Mouse (Mus musculus): ENCODE results near the gene Zp2. TPM values are rescaled to one million over a fixed set of nuclear protein-coding genes. Genes with fewer than 3 reads are reported as not detected.

The Zp2 gene
- polyA plus RNA-seq (2014; fragmentation: Nextera tagmentation; extraction: Ambion mirVana) = not detected in 2 replicates

- Histone ChIP-seq H3K9me3 (ENCODE audit: control insufficient read depth, low read length) (no peaks in the 10 kb centered on the region), H3K4me2 (ENCODE audit: low read depth, low read length, severe bottlenecking) (no peak within 1 kb of the TSS), H3K9ac (ENCODE audit: low read length) (no peak within 1 kb of the TSS), H3K4me1 (replicated peaks; ENCODE audit: control insufficient read depth, insufficient read depth, low read length) (no peaks in the 10 kb centered on the region), H3K36me3 (ENCODE audit: control insufficient read depth, insufficient read depth, low read length) (no peaks in the 10 kb centered on the region), H3K27me3 (ENCODE audit: control insufficient read depth, insufficient read depth, low read length) (no peaks in the 10 kb centered on the region), H3K27ac (ENCODE audit: low read depth, low read length) (no peak within 1 kb of the TSS), H3K4me3 (ENCODE audit: low read depth, low read length) (no peak within 1 kb of the TSS)
- 79% methylated on average over 9 of the region's 9 CpGs for WGBS
- DNase-seq (ENCODE audit: low spot score) (no peak), ATAC-seq (replicated peaks; ENCODE audit: low FRiP score) (no peak)
Observed at GRCm38 (mm10) chr7:120145191-120145590, at the start of gene Zp2. Gene Zp2 (minus strand): TSS chr7:120145291.

GRCm38 (mm10) chr7:120192816-120193215 is 47.7 kb upstream of the Zp2 start:
- DNase-seq (ENCODE audit: low spot score) (no peak), ATAC-seq (replicated peaks; ENCODE audit: low FRiP score) (no peak)
- 92% methylated on average over 6 of the region's 6 CpGs for WGBS
- no peak overlapping the region for H3K4me3 ChIP-seq (ENCODE audit: low read depth, low read length)
- no peaks in the 10 kb centered on the region for H3K9me3 ChIP-seq (ENCODE audit: control insufficient read depth, low read length)
- H3K4me1 ChIP-seq (replicated peaks; ENCODE audit: control insufficient read depth, insufficient read depth, low read length) = no peaks in the 10 kb centered on the region
- H3K27me3 ChIP-seq (ENCODE audit: control insufficient read depth, insufficient read depth, low read length) = no peaks in the 10 kb centered on the region
- H3K4me2 ChIP-seq (ENCODE audit: low read depth, low read length, severe bottlenecking) = no peak overlapping the region
- H3K36me3 ChIP-seq (ENCODE audit: control insufficient read depth, insufficient read depth, low read length) = no peaks in the 10 kb centered on the region
- no peak overlapping the region for H3K27ac ChIP-seq (ENCODE audit: low read depth, low read length)
- no peak overlapping the region for H3K9ac ChIP-seq (ENCODE audit: low read length)

GRCm38 (mm10) chr7:120192207-120192606 is 47.1 kb upstream of the Zp2 start:
- Histone ChIP-seq H3K4me3 (ENCODE audit: low read depth, low read length) (no peak overlapping the region), H3K9me3 (ENCODE audit: control insufficient read depth, low read length) (no peaks in the 10 kb centered on the region), H3K36me3 (ENCODE audit: control insufficient read depth, insufficient read depth, low read length) (no peaks in the 10 kb centered on the region), H3K4me2 (ENCODE audit: low read depth, low read length, severe bottlenecking) (no peak overlapping the region), H3K9ac (ENCODE audit: low read length) (no peak overlapping the region), H3K27me3 (ENCODE audit: control insufficient read depth, insufficient read depth, low read length) (no peaks in the 10 kb centered on the region), H3K27ac (ENCODE audit: low read depth, low read length) (no peak overlapping the region), H3K4me1 (replicated peaks; ENCODE audit: control insufficient read depth, insufficient read depth, low read length) (no peaks in the 10 kb centered on the region)
- DNase-seq (ENCODE audit: low spot score) (no peak), ATAC-seq (replicated peaks; ENCODE audit: low FRiP score) (no peak)
- WGBS = 70% methylated on average over 3 of the region's 3 CpGs

GRCm38 (mm10) chr7:120190150-120190665 is 45.1 kb upstream of the Zp2 start:
- Histone ChIP-seq H3K9ac (ENCODE audit: low read length) (no peak overlapping the region), H3K4me3 (ENCODE audit: low read depth, low read length) (no peak overlapping the region), H3K36me3 (ENCODE audit: control insufficient read depth, insufficient read depth, low read length) (no peaks in the 10 kb centered on the region), H3K27ac (ENCODE audit: low read depth, low read length) (no peak overlapping the region), H3K4me2 (ENCODE audit: low read depth, low read length, severe bottlenecking) (no peak overlapping the region), H3K9me3 (ENCODE audit: control insufficient read depth, low read length) (no peaks in the 10 kb centered on the region), H3K27me3 (ENCODE audit: control insufficient read depth, insufficient read depth, low read length) (no peaks in the 10 kb centered on the region), H3K4me1 (replicated peaks; ENCODE audit: control insufficient read depth, insufficient read depth, low read length) (no peaks in the 10 kb centered on the region)
- ATAC-seq (replicated peaks; ENCODE audit: low FRiP score) = no peak
- 80% methylated on average over 8 of the region's 8 CpGs for WGBS
- no peak for DNase-seq (ENCODE audit: low spot score)

- no peaks in the 10 kb centered on the region for H3K4me1 ChIP-seq (replicated peaks; ENCODE audit: control insufficient read depth, insufficient read depth, low read length)
- H3K9me3 ChIP-seq (ENCODE audit: control insufficient read depth, low read length) = no peaks in the 10 kb centered on the region
- DNase-seq (ENCODE audit: low spot score) (no peak), ATAC-seq (replicated peaks; ENCODE audit: low FRiP score) (no peak)
- no peak overlapping the region for H3K4me3 ChIP-seq (ENCODE audit: low read depth, low read length)
- H3K27me3 ChIP-seq (ENCODE audit: control insufficient read depth, insufficient read depth, low read length) = no peaks in the 10 kb centered on the region
- H3K9ac ChIP-seq (ENCODE audit: low read length) = no peak overlapping the region
- no peaks in the 10 kb centered on the region for H3K36me3 ChIP-seq (ENCODE audit: control insufficient read depth, insufficient read depth, low read length)
- WGBS = 84% methylated on average over 8 of the region's 8 CpGs
- H3K4me2 ChIP-seq (ENCODE audit: low read depth, low read length, severe bottlenecking) = no peak overlapping the region
- no peak overlapping the region for H3K27ac ChIP-seq (ENCODE audit: low read depth, low read length)
Observed at GRCm38 (mm10) chr7:120189369-120190149, 44.5 kb upstream of the Zp2 start.

- Histone ChIP-seq H3K36me3 (ENCODE audit: control insufficient read depth, insufficient read depth, low read length) (no peaks in the 10 kb centered on the region), H3K4me2 (ENCODE audit: low read depth, low read length, severe bottlenecking) (no peak overlapping the region), H3K9me3 (ENCODE audit: control insufficient read depth, low read length) (no peaks in the 10 kb centered on the region), H3K27me3 (ENCODE audit: control insufficient read depth, insufficient read depth, low read length) (no peaks in the 10 kb centered on the region), H3K9ac (ENCODE audit: low read length) (no peak overlapping the region), H3K4me1 (replicated peaks; ENCODE audit: control insufficient read depth, insufficient read depth, low read length) (no peaks in the 10 kb centered on the region), H3K27ac (ENCODE audit: low read depth, low read length) (no peak overlapping the region), H3K4me3 (ENCODE audit: low read depth, low read length) (no peak overlapping the region)
- DNase-seq (ENCODE audit: low spot score) (no peak), ATAC-seq (replicated peaks; ENCODE audit: low FRiP score) (no peak)
- WGBS = 89% methylated on average over 5 of the region's 5 CpGs
Observed at GRCm38 (mm10) chr7:120188946-120189345, 43.9 kb upstream of the Zp2 start.

- H3K4me3 ChIP-seq (ENCODE audit: low read depth, low read length) = no peak overlapping the region
- H3K27me3 ChIP-seq (ENCODE audit: control insufficient read depth, insufficient read depth, low read length) = no peaks in the 10 kb centered on the region
- ATAC-seq (replicated peaks; ENCODE audit: low FRiP score) (no peak), DNase-seq (ENCODE audit: low spot score) (no peak)
- H3K4me2 ChIP-seq (ENCODE audit: low read depth, low read length, severe bottlenecking) = no peak overlapping the region
- H3K4me1 ChIP-seq (replicated peaks; ENCODE audit: control insufficient read depth, insufficient read depth, low read length) = no peaks in the 10 kb centered on the region
- H3K9me3 ChIP-seq (ENCODE audit: control insufficient read depth, low read length) = no peaks in the 10 kb centered on the region
- no peaks in the 10 kb centered on the region for H3K36me3 ChIP-seq (ENCODE audit: control insufficient read depth, insufficient read depth, low read length)
- no peak overlapping the region for H3K27ac ChIP-seq (ENCODE audit: low read depth, low read length)
- no peak overlapping the region for H3K9ac ChIP-seq (ENCODE audit: low read length)
Observed at GRCm38 (mm10) chr7:120182891-120183290, 37.8 kb upstream of the Zp2 start.

- WGBS = 91% methylated on average over 4 of the region's 4 CpGs
- no peak for DNase-seq (ENCODE audit: low spot score)
Observed at GRCm38 (mm10) chr7:120181401-120182230, 36.5 kb upstream of the Zp2 start.

More at GRCm38 (mm10) chr7:120181401-120182230, 36.5 kb upstream of the Zp2 start:
- H3K4me3 ChIP-seq (ENCODE audit: low read depth, low read length) = no peak overlapping the region
- H3K4me2 ChIP-seq (ENCODE audit: low read depth, low read length, severe bottlenecking) = no peak overlapping the region
- H3K9ac ChIP-seq (ENCODE audit: low read length) = no peak overlapping the region
- no peak for ATAC-seq (replicated peaks; ENCODE audit: low FRiP score)
- H3K27me3 ChIP-seq (ENCODE audit: control insufficient read depth, insufficient read depth, low read length) = no peaks in the 10 kb centered on the region
- no peak overlapping the region for H3K27ac ChIP-seq (ENCODE audit: low read depth, low read length)
- H3K36me3 ChIP-seq (ENCODE audit: control insufficient read depth, insufficient read depth, low read length) = no peaks in the 10 kb centered on the region
- no peaks in the 10 kb centered on the region for H3K9me3 ChIP-seq (ENCODE audit: control insufficient read depth, low read length)
- H3K4me1 ChIP-seq (replicated peaks; ENCODE audit: control insufficient read depth, insufficient read depth, low read length) = no peaks in the 10 kb centered on the region

Measured in forebrain, embryonic 11.5 days (tissue).